Mouse (Mus musculus): ENCODE data around the gene Cwc27.

DNA sequence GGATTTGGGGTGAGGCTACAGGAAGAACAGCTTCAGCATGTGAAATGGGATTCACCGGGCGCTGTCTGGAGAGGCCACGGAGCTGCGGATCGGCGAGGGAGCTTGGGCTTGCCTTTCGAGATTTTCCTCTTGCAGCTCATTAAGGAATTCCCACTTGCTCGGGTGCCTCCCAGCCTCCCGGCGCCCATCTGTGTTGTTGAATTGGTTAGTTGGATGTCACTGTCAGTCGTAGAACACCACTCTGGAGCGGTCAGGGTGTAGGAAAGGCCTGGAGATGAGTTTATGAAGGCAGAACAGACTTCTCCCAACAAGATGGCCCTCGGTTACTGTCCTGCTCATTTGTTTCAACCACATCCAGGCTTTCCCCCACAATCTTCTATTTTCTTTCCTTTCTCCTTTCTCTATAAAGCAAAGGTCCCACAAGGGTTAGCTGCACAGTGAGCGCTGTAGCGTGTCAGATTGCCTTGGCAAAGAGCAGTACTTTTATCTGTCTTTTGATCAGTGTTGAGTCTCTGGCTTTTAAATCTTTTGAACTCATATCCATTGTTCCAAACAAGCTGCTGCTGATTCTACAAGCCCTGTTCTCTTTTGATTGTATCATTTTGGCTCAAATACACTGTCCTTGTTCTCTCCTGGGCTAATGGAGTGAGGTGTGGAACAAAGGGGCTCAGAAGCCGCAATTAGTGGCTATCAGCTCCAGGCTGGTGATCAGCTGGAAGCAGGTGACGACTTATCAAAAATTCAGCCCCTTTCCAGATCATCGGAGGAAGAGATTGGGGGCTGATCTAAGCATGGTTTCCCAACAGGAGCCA, 200.7 kb downstream of the Cwc27 start:
- TF ChIP-seq POLR2A (IDR thresholded peaks at IDR 0.05; ENCODE audit: borderline replicate concordance, extremely low read depth, insufficient read depth, insufficient read length, poor library complexity, severe bottlenecking), result no peak
- TF ChIP-seq CTCF (IDR thresholded peaks at IDR 0.05; ENCODE audit: borderline replicate concordance, extremely low read depth, insufficient read depth, insufficient read length), result no peak

Measured in brain, embryonic 14.5 days (tissue).